Mouse (Mus musculus) E14TG2a.4 (cell line): ENCODE data around the gene Tbc1d1.

Experiments used
- CTCF ChIP-seq: conservative IDR thresholded peaks from 2 replicates; pipeline ENCODE4 v1.5.1; 2014; ENCODE audit warnings: low read length
- NANOG ChIP-seq: IDR thresholded peaks from 2 replicates; pipeline ENCODE4 v1.6.1; 2014; ENCODE audit warnings: borderline replicate concordance, low read length, mixed read lengths

- TF ChIP-seq CTCF (no peak), NANOG (no peak)
Measured at GRCm38 (mm10) chr5:64324920-64325319, 168.8 kb downstream of the Tbc1d1 start.
